11 mouse cellular contexts compared by ENCODE assay signal in the genomic region with DNA sequence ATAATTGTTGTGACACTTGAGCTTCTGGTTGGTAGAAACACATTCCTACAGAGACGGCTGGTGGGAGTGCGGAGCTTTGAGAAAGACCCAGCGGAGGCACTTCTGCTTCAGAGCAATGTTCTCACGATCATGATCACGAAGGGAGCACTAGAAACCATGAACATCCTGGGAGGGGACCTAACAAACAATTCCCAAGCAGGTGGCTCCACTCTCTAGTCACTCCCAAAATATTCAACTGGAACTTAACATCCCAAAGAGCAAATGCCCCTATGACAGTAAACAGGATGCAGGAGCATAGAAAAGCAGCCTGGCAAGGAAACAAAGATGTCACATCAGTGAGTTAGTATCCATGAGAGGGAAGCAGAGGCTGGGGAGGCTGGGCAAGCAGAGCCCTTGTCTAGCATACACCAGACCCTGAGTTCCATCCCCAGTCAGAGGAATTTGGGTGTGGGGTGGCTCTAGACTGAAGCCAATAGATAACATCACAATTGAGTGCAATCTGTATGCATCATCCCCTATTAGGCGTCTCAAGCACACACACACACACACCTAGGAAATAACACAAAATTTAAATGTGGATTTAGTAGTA. TPM values are rescaled to one million over a fixed set of nuclear protein-coding genes. Genes with fewer than 3 reads are reported as not detected.
DNase-seq lines count a peak whose midpoint lies in the region; ATAC-seq and TF ChIP-seq lines count a peak whose summit lies in the region.
"Had no signal": no experiment of that assay in that cellular context is flagged by ENCODE, and none has a peak within 500 bp of the region (broad histone marks: within the 10 kb centered on the region; RNA-seq: fewer than 3 reads in every experiment).

No protein-coding gene starts in this region.

- intact Hi-C loops in left cerebral cortex, postnatal 4 days (cut with DNase I) = no loop called here

- no peak overlapping the region for H3K4me3 ChIP-seq in cerebellum, adult 2 months (replicated peaks; ENCODE audit: insufficient read depth, low read depth, low read length)
- no peak overlapping the region for H3K4me3 ChIP-seq in hindbrain, postnatal 0 days (ENCODE audit: low read length)
- H3K4me3 ChIP-seq: heart, adult 2 months had no signal

- 0 out of 2 replicates have a peak overlapping the region, but pooled peaks have one; percentile 16 for H3K4me2 ChIP-seq in hindbrain, postnatal 0 days (ENCODE audit: low read depth, low read length)

- DNase-seq in cerebellum, postnatal 14 days = peak; percentile 10 to 24
- no peak for DNase-seq in cerebellum, adult 2 months
- DNase-seq in left cerebral cortex, postnatal 4 days = peak; percentile 4
- no peak for DNase-seq in left cerebral cortex, adult 18-20 months (ENCODE audit: low spot score in 2 of 2)
- peak; percentile 32 for DNase-seq in hindbrain, postnatal 0 days (ENCODE audit: low spot score)
- DNase-seq in lung, postnatal 10 days = peak; percentile 69
- no peak for DNase-seq in testis, postnatal 14 days (ENCODE audit: low spot score)
- DNase-seq: liver, postnatal 0 days had no signal

- no peaks in the 10 kb centered on the region for H3K9me3 ChIP-seq in hindbrain, postnatal 0 days (ENCODE audit: low read length)
- H3K9me3 ChIP-seq: G1E had no signal

- WGBS in cerebellum, adult 2 months = 77% methylated on average over 6 of the region's 6 CpGs
- 43% methylated on average over 6 of the region's 6 CpGs for WGBS in hindbrain, postnatal 0 days

- no peak overlapping the region for H3K9ac ChIP-seq in hindbrain, postnatal 0 days (replicated peaks; ENCODE audit: low read length)
- H3K9ac ChIP-seq: liver, postnatal 0 days had no signal

- H3K27ac ChIP-seq in cerebellum, adult 2 months (ENCODE audit: insufficient read depth, low read length) = no peak overlapping the region
- peak overlapping the region; percentile 16 for H3K27ac ChIP-seq in hindbrain, postnatal 0 days
- H3K27ac ChIP-seq: heart, adult 2 months had no signal

- ATAC-seq in hindbrain, postnatal 0 days = peak; percentile 16; the same call in 1 of the 2 replicates
- ATAC-seq in inflammation-experienced regulatory T-cells, adult 6 months = no peak
- ATAC-seq: liver, postnatal 0 days had no signal

- TF ChIP-seq CTCF in cerebellum, adult 2 months (IDR thresholded peaks at IDR 0.05; ENCODE audit: borderline replicate concordance, insufficient read depth, low read depth, low read length) = no peak
- no peak for TF ChIP-seq CTCF in hindbrain, postnatal 0 days (IDR thresholded peaks at IDR 0.05; ENCODE audit: low read depth)

- H3K27me3 ChIP-seq in cerebellum, adult 2 months (ENCODE audit: control insufficient read depth, insufficient read depth, low read length) = no peaks in the 10 kb centered on the region
- H3K27me3 ChIP-seq in hindbrain, postnatal 0 days (ENCODE audit: insufficient read depth, low read length) = no peaks in the 10 kb centered on the region

- no peaks in the 10 kb centered on the region for H3K36me3 ChIP-seq in hindbrain, postnatal 0 days (ENCODE audit: insufficient read depth, low read length)
- H3K36me3 ChIP-seq: G1E had no signal

- no peaks in the 10 kb centered on the region for H3K4me1 ChIP-seq in cerebellum, adult 2 months (ENCODE audit: control insufficient read depth, insufficient read depth, low read length)
- peaks cover 4% of the 10 kb centered on the region; the same call in 1 of the 2 replicates for H3K4me1 ChIP-seq in hindbrain, postnatal 0 days (ENCODE audit: insufficient read depth, low read length)

- TF ChIP-seq POLR2A in cerebellum, adult 2 months (IDR thresholded peaks at IDR 0.05; ENCODE audit: borderline replicate concordance, insufficient read depth, low read length) = no peak

RNA-seq across cellular contexts. Expression of gene 1190002N15Rik, which starts 54.5 kb away (rescaled TPM):
- 71.6 and 82.3 TPM in 2 replicates for polyA plus RNA-seq in cerebellum, adult 2 months (2012; rRNA removed)
- 10 to 100 TPM; 19.6 to 20.7 TPM for total RNA-seq in left cerebral cortex, postnatal 4 days (2021)
- 10 to 100 TPM; 29.8 to 33.1 TPM for total RNA-seq in left cerebral cortex, adult 18-20 months (2021)
- total RNA-seq in hindbrain, postnatal 0 days (2014; rRNA removed) = 32.4 and 35.4 TPM in 2 replicates
- polyA plus RNA-seq in hindbrain, postnatal 0 days (2015; fragmentation: Nextera tagmentation; extraction: Ambion mirVana) = 9.4 and 9.6 TPM in 2 replicates
- 1 to 10 TPM; 3.7 to 6.8 (median 4.0) TPM for polyA plus RNA-seq in inflammation-experienced regulatory T-cells, adult 6 months (2017; shearing (Covaris generic))

Comparison
In these comparisons a context has a peak if more than half of its experiments do, and no peak if none do; other contexts are left out.
1. DNase-seq: peak in cerebellum, postnatal 14 days (2 of 2), left cerebral cortex, postnatal 4 days (single experiment), hindbrain, postnatal 0 days (single experiment) and lung, postnatal 10 days (single experiment); none in cerebellum, adult 2 months (0 of 2), left cerebral cortex, adult 18-20 months (0 of 2) and testis, postnatal 14 days (single experiment).